23 mouse cellular contexts compared by ENCODE assay signal in genomic region chr8:49101156-49101555, GRCm38 (mm10).
A peak's percentile ranks its signal among the peaks of the same experiment; 100 is the strongest.
DNase-seq lines count a peak whose midpoint lies in the region; ATAC-seq and TF ChIP-seq lines count a peak whose summit lies in the region.
"Had no signal": no experiment of that assay in that cellular context is flagged by ENCODE, and none has a peak within 500 bp of the region (broad histone marks: within the 10 kb centered on the region; RNA-seq: fewer than 3 reads in every experiment).

No protein-coding gene starts in this region.

- DNase-seq in embryonic facial prominence, embryonic 14.5 days (ENCODE audit: low spot score) = peak; percentile 30
- DNase-seq in embryonic facial prominence, embryonic 10.5 days (ENCODE audit: low spot score) = no peak
- peak; percentile 65 for DNase-seq in Muller cell, postnatal 12 days (ENCODE audit: inconsistent ontology term)
- peak; percentile 83 for DNase-seq in retina, embryonic 14.5 days (ENCODE audit: low spot score)
- DNase-seq in retina, postnatal 1 day = peak; percentile 88
- no peak for DNase-seq in kidney, adult 11 months
- no peak for DNase-seq in cerebellum, adult 2 months
- DNase-seq: adrenal gland, adult 2 months; adrenal gland, adult 8-10 months; adrenal gland, postnatal 10 days; adrenal gland, postnatal 14 days; adrenal gland, postnatal 25 days; adrenal gland, postnatal 36 days; B cell, adult 2 months; cerebellum, adult 11 months; cerebellum, adult 11-12 months; cerebellum, adult 18-20 months had no signal

- no peak overlapping the region for H3K4me2 ChIP-seq in embryonic facial prominence, embryonic 14.5 days (ENCODE audit: low read depth, low read length)

- TF ChIP-seq POLR2A in cerebellum, adult 2 months (IDR thresholded peaks at IDR 0.05; ENCODE audit: borderline replicate concordance, insufficient read depth, low read length) = no peak

- H3K4me3 ChIP-seq in embryonic facial prominence, embryonic 14.5 days (ENCODE audit: low read depth, low read length) = no peak overlapping the region
- H3K4me3 ChIP-seq in embryonic facial prominence, embryonic 10.5 days = no peak overlapping the region
- no peak overlapping the region for H3K4me3 ChIP-seq in cerebellum, adult 2 months (replicated peaks; ENCODE audit: insufficient read depth, low read depth, low read length)

- H3K9ac ChIP-seq in embryonic facial prominence, embryonic 14.5 days (ENCODE audit: low read depth, low read length) = no peak overlapping the region

- H3K27ac ChIP-seq in embryonic facial prominence, embryonic 14.5 days (replicated peaks; ENCODE audit: low read depth, low read length) = no peak overlapping the region
- no peak overlapping the region for H3K27ac ChIP-seq in embryonic facial prominence, embryonic 10.5 days (replicated peaks)
- H3K27ac ChIP-seq in cerebellum, adult 2 months (ENCODE audit: insufficient read depth, low read length) = no peak overlapping the region

- H3K9me3 ChIP-seq in embryonic facial prominence, embryonic 14.5 days (ENCODE audit: control insufficient read depth, low read length) = peaks cover 10% of the 10 kb centered on the region
- peaks cover 4% of the 10 kb centered on the region; the same call in 1 of the 2 replicates for H3K9me3 ChIP-seq in embryonic facial prominence, embryonic 10.5 days

- no peak for ATAC-seq in embryonic facial prominence, embryonic 14.5 days (ENCODE audit: low read depth)
- no peak for ATAC-seq in inflammation-experienced regulatory T-cells, adult 6 months
- ATAC-seq: activated CD4-positive, CD25-positive, alpha-beta regulatory T cell, adult 4 months; CD4-positive, CD25-positive, alpha-beta regulatory T cell, adult 4 months; Patski had no signal

- WGBS in embryonic facial prominence, embryonic 14.5 days = 79% methylated on average over 7 of the region's 7 CpGs
- WGBS in embryonic facial prominence, embryonic 10.5 days = 83% methylated on average over 7 of the region's 7 CpGs
- 59% methylated on average over 7 of the region's 7 CpGs for WGBS in cerebellum, adult 2 months

- no peaks in the 10 kb centered on the region for H3K36me3 ChIP-seq in embryonic facial prominence, embryonic 14.5 days (ENCODE audit: control insufficient read depth, insufficient read depth, low read length)
- no peaks in the 10 kb centered on the region for H3K36me3 ChIP-seq in embryonic facial prominence, embryonic 10.5 days (replicated peaks)
- H3K36me3 ChIP-seq: G1E had no signal

- no peaks in the 10 kb centered on the region for H3K27me3 ChIP-seq in embryonic facial prominence, embryonic 14.5 days (replicated peaks; ENCODE audit: control insufficient read depth, insufficient read depth, low read length)
- H3K27me3 ChIP-seq in embryonic facial prominence, embryonic 10.5 days (replicated peaks; ENCODE audit: low read depth, poor library complexity, severe bottlenecking) = no peaks in the 10 kb centered on the region
- no peaks in the 10 kb centered on the region for H3K27me3 ChIP-seq in cerebellum, adult 2 months (ENCODE audit: control insufficient read depth, insufficient read depth, low read length)
- H3K27me3 ChIP-seq: CH12.LX had no signal

- TF ChIP-seq CTCF in cerebellum, adult 2 months (IDR thresholded peaks at IDR 0.05; ENCODE audit: borderline replicate concordance, insufficient read depth, low read depth, low read length) = no peak

- H3K4me1 ChIP-seq in embryonic facial prominence, embryonic 14.5 days (ENCODE audit: control insufficient read depth, insufficient read depth, low read length) = no peaks in the 10 kb centered on the region
- peaks cover 5% of the 10 kb centered on the region; the same call in 1 of the 2 replicates for H3K4me1 ChIP-seq in embryonic facial prominence, embryonic 10.5 days
- H3K4me1 ChIP-seq in cerebellum, adult 2 months (ENCODE audit: control insufficient read depth, insufficient read depth, low read length) = no peaks in the 10 kb centered on the region

Comparison
In these comparisons a context has a peak if more than half of its experiments do, and no peak if none do; other contexts are left out.
1. DNase-seq: peak in embryonic facial prominence, embryonic 14.5 days (single experiment), Muller cell, postnatal 12 days (single experiment), retina, embryonic 14.5 days (single experiment) and retina, postnatal 1 day (single experiment); none in embryonic facial prominence, embryonic 10.5 days (single experiment), kidney, adult 11 months (single experiment) and cerebellum, adult 2 months (0 of 2).